Mouse (Mus musculus): Measurements from ENCODE around the gene Jup.
"Not testable (repeated sequence)": the region's sequence is repeated elsewhere in the genome, so short reads cannot be mapped to it uniquely, and the experiment has no call there.

Gene Jup

GRCm38 (mm10) chr11:100391081-100391883 lies 6.3 kb downstream of the Jup start:
- DNase-seq (ENCODE audit: low spot score in 2 of 2), result no peak

GRCm38 (mm10) chr11:100389931-100390445 lies 7.6 kb downstream of the Jup start:
- DNase-seq (ENCODE audit: low spot score in 2 of 2), result no peak

- DNase-seq (ENCODE audit: low spot score in 2 of 2), result no peak
These were observed 9.0 kb downstream of the Jup start for GRCm38 (mm10) chr11:100388588-100388987.

- no peak for DNase-seq (ENCODE audit: low spot score in 2 of 2)
These were observed 9.8 kb downstream of the Jup start for GRCm38 (mm10) chr11:100387589-100388375.

- DNase-seq (ENCODE audit: low spot score in 2 of 2), result no peak
These were observed 10.5 kb downstream of the Jup start for GRCm38 (mm10) chr11:100387111-100387510.

GRCm38 (mm10) chr11:100386586-100386985 lies 11.0 kb downstream of the Jup start:
- no peak for DNase-seq (ENCODE audit: low spot score in 2 of 2)

GRCm38 (mm10) chr11:100385016-100385415 lies 12.5 kb downstream of the Jup start:
- no peak for DNase-seq (ENCODE audit: low spot score in 2 of 2)

- no peak for DNase-seq (ENCODE audit: low spot score in 2 of 2)
These were observed 14.9 kb downstream of the Jup start for GRCm38 (mm10) chr11:100382682-100383081.

GRCm38 (mm10) chr11:100379311-100379710 lies 18.3 kb downstream of the Jup start:
- DNase-seq (ENCODE audit: low spot score in 2 of 2), result no peak

GRCm38 (mm10) chr11:100378446-100378845 lies 19.1 kb downstream of the Jup start:
- DNase-seq (ENCODE audit: low spot score in 2 of 2), result no peak

- DNase-seq (ENCODE audit: low spot score in 2 of 2), result no peak
These were observed 19.6 kb downstream of the Jup start for GRCm38 (mm10) chr11:100377989-100378388.

GRCm38 (mm10) chr11:100376746-100377389 lies 20.7 kb downstream of the Jup start:
- no peak for DNase-seq (ENCODE audit: low spot score in 2 of 2)

GRCm38 (mm10) chr11:100376005-100376404 lies 21.6 kb downstream of the Jup start:
- no peak for DNase-seq (ENCODE audit: low spot score in 2 of 2)

- no peak for DNase-seq (ENCODE audit: low spot score in 2 of 2)
These were observed 22.4 kb downstream of the Jup start for GRCm38 (mm10) chr11:100375127-100375526.

GRCm38 (mm10) chr11:100371981-100372558 lies 25.5 kb downstream of the Jup start:
- no peak for DNase-seq (ENCODE audit: low spot score in 2 of 2)

- no peak for DNase-seq (ENCODE audit: low spot score in 2 of 2)
These were observed 27.7 kb downstream of the Jup start for GRCm38 (mm10) chr11:100369822-100370221.

- no peak for DNase-seq (ENCODE audit: low spot score in 2 of 2)
These were observed 28.4 kb downstream of the Jup start for GRCm38 (mm10) chr11:100369145-100369544.

GRCm38 (mm10) chr11:100362979-100363562 lies 34.5 kb downstream of the Jup start:
- peak in 1 of 2 experiments; percentile 44 for DNase-seq (ENCODE audit: low spot score in 2 of 2)

- peak; percentile 42 to 68 for DNase-seq (ENCODE audit: low spot score in 2 of 2)
These were observed 35.2 kb downstream of the Jup start for GRCm38 (mm10) chr11:100362209-100362978.

GRCm38 (mm10) chr11:100361059-100361458 lies 36.5 kb downstream of the Jup start:
- DNase-seq (ENCODE audit: low spot score in 2 of 2), result not testable (repeated sequence)

GRCm38 (mm10) chr11:100360175-100360574 lies 37.4 kb downstream of the Jup start:
- no peak for DNase-seq (ENCODE audit: low spot score in 2 of 2)
